Mouse (Mus musculus): Measurements from ENCODE around the gene Pde4d.

DNA sequence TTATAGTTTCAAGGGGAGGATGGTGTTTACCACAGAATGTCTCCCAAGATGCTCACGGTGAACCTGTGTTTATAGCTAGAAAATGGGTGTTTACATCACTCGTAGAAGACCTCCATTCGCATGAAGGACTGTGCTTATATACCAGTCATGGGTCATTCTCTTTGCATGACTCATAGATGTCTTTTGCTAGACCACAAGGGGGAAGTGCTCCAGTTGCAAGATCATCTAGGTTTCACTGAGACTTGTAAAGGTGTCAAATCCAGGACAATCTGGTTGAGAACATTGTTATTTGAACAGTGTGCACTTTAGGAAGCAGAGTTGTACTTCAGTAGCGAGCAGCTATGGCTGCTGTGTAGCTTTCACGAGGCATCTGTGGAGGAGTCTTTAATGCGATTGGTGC lies 35.3 kb downstream of the Pde4d start:
- TF ChIP-seq CTCF (IDR thresholded peaks at IDR 0.05; ENCODE audit: control insufficient read depth, insufficient read depth, insufficient read length), result no peak
- TF ChIP-seq USF1 (IDR thresholded peaks at IDR 0.05; ENCODE audit: low read depth), result no peak
